Mouse (Mus musculus): ENCODE data around the gene Gm5726. TPM values are rescaled to one million over a fixed set of nuclear protein-coding genes. Genes with fewer than 3 reads are reported as not detected.

The Gm5726 gene
- total RNA-seq (2023): not detected

GRCm38 (mm10) chr7:20545657-20546056 is at the start of gene Gm5726:
Gm5726 (minus strand) TSS chr7:20545757.

GRCm38 (mm10) chr7:20576141-20576540 is 30.6 kb upstream of the Gm5726 start, which contains the start of gene Gm4141:
Gm4141 (minus strand) TSS chr7:20576241.

GRCm38 (mm10) chr7:20533537-20533936 is 12.0 kb downstream of the Gm5726 start, which contains the start of gene Vmn1r104:
Vmn1r104 (plus strand) TSS chr7:20533837.

GRCm38 (mm10) chr7:20510434-20510833 is 35.1 kb downstream of the Gm5726 start, which contains the start of gene Vmn1r103:
Vmn1r103 (minus strand) TSS chr7:20510534.

Other genes starting within 250 kb of the Gm5726 start
- not detected for gene Gm4133, start 211.7 kb downstream of the Gm5726 start, total RNA-seq (2023)
- not detected for gene Gm5728, start 170.3 kb downstream of the Gm5726 start, total RNA-seq (2023)
- not detected for gene Vmn1r100, start 127.8 kb downstream of the Gm5726 start, total RNA-seq (2023)
- not detected for gene Vmn1r101, start 103.2 kb downstream of the Gm5726 start, total RNA-seq (2023)
- not detected for gene Gm10670, start 70.8 kb downstream of the Gm5726 start, total RNA-seq (2023)
- not detected for gene Vmn1r103, start 35.2 kb downstream of the Gm5726 start, total RNA-seq (2023)
- gene Vmn1r104, start 11.9 kb downstream of the Gm5726 start, total RNA-seq (2023): not detected
- not detected for gene Gm4141, start 30.5 kb upstream of the Gm5726 start, total RNA-seq (2023)
- not detected for gene Gm4513, start 53.3 kb upstream of the Gm5726 start, total RNA-seq (2023)
- not detected for gene Vmn1r107, start 123.2 kb upstream of the Gm5726 start, total RNA-seq (2023)
- gene Vmn1r111, start 157.5 kb upstream of the Gm5726 start, total RNA-seq (2023): not detected
- not detected for gene Gm10668, start 184.9 kb upstream of the Gm5726 start, total RNA-seq (2023)
- not detected for gene Vmn1r112, start 225.4 kb upstream of the Gm5726 start, total RNA-seq (2023)
- not detected for gene Vmn1r113, start 241.5 kb upstream of the Gm5726 start, total RNA-seq (2023)

All from CD4-positive naive resting alpha-beta T cell, adult 57 days (primary cell).